ENCODE assay signal across 10 mouse cellular contexts in the genomic region with DNA sequence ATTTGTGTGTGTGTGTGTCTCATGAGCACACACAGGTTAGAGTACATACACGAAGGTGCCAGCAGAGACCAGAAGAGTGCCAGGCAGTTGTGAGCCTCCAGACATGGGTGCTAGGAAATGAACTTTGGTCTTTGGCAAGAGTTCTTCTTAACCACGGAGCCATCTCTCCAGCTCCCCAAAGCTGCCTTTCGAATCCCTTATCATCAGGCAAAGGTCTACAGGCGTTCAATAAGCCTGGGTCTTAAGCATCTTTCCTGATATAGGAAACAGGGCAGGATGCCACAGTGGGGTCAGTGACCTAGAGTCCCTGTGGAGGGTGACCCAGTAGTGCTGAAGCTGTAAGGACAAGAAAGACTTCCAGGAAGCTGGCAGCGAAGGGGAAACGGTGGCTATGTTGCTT.
DNase-seq lines count a peak whose midpoint lies in the region; ATAC-seq lines count a peak whose summit lies in the region.
"Had no signal": no experiment of that assay in that cellular context is flagged by ENCODE, and none has a peak within 500 bp of the region (broad histone marks: within the 10 kb centered on the region; RNA-seq: fewer than 3 reads in every experiment).

No protein-coding gene starts in this region.

- H3K4me2 ChIP-seq in kidney, embryonic 14.5 days (replicated peaks; ENCODE audit: low read depth, low read length), result no peak overlapping the region
- H3K4me2 ChIP-seq in embryonic facial prominence, embryonic 14.5 days (ENCODE audit: low read depth, low read length), result no peak overlapping the region
- H3K4me2 ChIP-seq in hindbrain, embryonic 15.5 days, result no peak overlapping the region
- H3K4me2 ChIP-seq in midbrain, embryonic 14.5 days (ENCODE audit: low read length), result no peak overlapping the region

- H3K9ac ChIP-seq in kidney, embryonic 14.5 days (ENCODE audit: low read depth, low read length), result no peak overlapping the region
- no peak overlapping the region for H3K9ac ChIP-seq in embryonic facial prominence, embryonic 14.5 days (ENCODE audit: low read depth, low read length)
- no peak overlapping the region for H3K9ac ChIP-seq in hindbrain, embryonic 15.5 days
- no peak overlapping the region for H3K9ac ChIP-seq in midbrain, embryonic 14.5 days (replicated peaks; ENCODE audit: low read length)

- ATAC-seq in kidney, embryonic 14.5 days (ENCODE audit: low FRiP score, low TSS enrichment), result no peak
- ATAC-seq in embryonic facial prominence, embryonic 14.5 days (ENCODE audit: low read depth), result no peak
- no peak for ATAC-seq in hindbrain, embryonic 15.5 days (ENCODE audit: low FRiP score, low read depth)
- no peak for ATAC-seq in midbrain, embryonic 14.5 days (ENCODE audit: low FRiP score, low TSS enrichment)
- ATAC-seq: Patski had no signal

- no peak overlapping the region for H3K4me3 ChIP-seq in kidney, embryonic 14.5 days (ENCODE audit: low read length)
- H3K4me3 ChIP-seq in embryonic facial prominence, embryonic 14.5 days (ENCODE audit: low read depth, low read length), result no peak overlapping the region
- H3K4me3 ChIP-seq in hindbrain, embryonic 15.5 days, result no peak overlapping the region
- no peak overlapping the region for H3K4me3 ChIP-seq in midbrain, embryonic 14.5 days (replicated peaks; ENCODE audit: low read depth, low read length)

- no peaks in the 10 kb centered on the region for H3K9me3 ChIP-seq in kidney, embryonic 14.5 days (ENCODE audit: control insufficient read depth, low read length)
- H3K9me3 ChIP-seq in embryonic facial prominence, embryonic 14.5 days (ENCODE audit: control insufficient read depth, low read length), result no peaks in the 10 kb centered on the region
- no peaks in the 10 kb centered on the region for H3K9me3 ChIP-seq in hindbrain, embryonic 15.5 days
- H3K9me3 ChIP-seq in midbrain, embryonic 14.5 days (ENCODE audit: control insufficient read depth, low read length), result no peaks in the 10 kb centered on the region

- H3K27me3 ChIP-seq in kidney, embryonic 14.5 days (ENCODE audit: control insufficient read depth, insufficient read depth, low read length), result no peaks in the 10 kb centered on the region
- H3K27me3 ChIP-seq in embryonic facial prominence, embryonic 14.5 days (replicated peaks; ENCODE audit: control insufficient read depth, insufficient read depth, low read length), result no peaks in the 10 kb centered on the region
- H3K27me3 ChIP-seq in hindbrain, embryonic 15.5 days, result no peaks in the 10 kb centered on the region
- H3K27me3 ChIP-seq in midbrain, embryonic 14.5 days (ENCODE audit: control insufficient read depth, insufficient read depth, low read length), result no peaks in the 10 kb centered on the region
- H3K27me3 ChIP-seq: Patski had no signal

- H3K27ac ChIP-seq in kidney, embryonic 14.5 days (ENCODE audit: low read depth, low read length), result no peak overlapping the region
- peak overlapping the region; percentile 84; the same call in 1 of the 2 replicates for H3K27ac ChIP-seq in embryonic facial prominence, embryonic 14.5 days (replicated peaks; ENCODE audit: low read depth, low read length)
- H3K27ac ChIP-seq in hindbrain, embryonic 15.5 days (replicated peaks), result peak overlapping the region; percentile 90
- peak overlapping the region; percentile 92 for H3K27ac ChIP-seq in midbrain, embryonic 14.5 days (replicated peaks; ENCODE audit: low read depth, low read length)

- WGBS in kidney, embryonic 14.5 days, result 71% methylated on average over 6 of the region's 6 CpGs
- WGBS in embryonic facial prominence, embryonic 14.5 days, result 66% methylated on average over 6 of the region's 6 CpGs
- 66% methylated on average over 6 of the region's 6 CpGs for WGBS in hindbrain, embryonic 15.5 days
- 70% methylated on average over 6 of the region's 6 CpGs for WGBS in midbrain, embryonic 14.5 days

- no peaks in the 10 kb centered on the region for H3K36me3 ChIP-seq in kidney, embryonic 14.5 days (ENCODE audit: control insufficient read depth, insufficient read depth, low read length)
- H3K36me3 ChIP-seq in embryonic facial prominence, embryonic 14.5 days (ENCODE audit: control insufficient read depth, insufficient read depth, low read length), result no peaks in the 10 kb centered on the region
- no peaks in the 10 kb centered on the region for H3K36me3 ChIP-seq in hindbrain, embryonic 15.5 days
- no peaks in the 10 kb centered on the region for H3K36me3 ChIP-seq in midbrain, embryonic 14.5 days (ENCODE audit: control insufficient read depth, insufficient read depth, low read length)

- intact Hi-C loops in left cerebral cortex, postnatal 14 days (cut with DNase I), result loop anchor here (5.0 kb wide), 1 partner anchor 80 kb away; no protein-coding TSS in a partner anchor

- DNase-seq in kidney, adult 9 months, result peak; percentile 38
- no peak for DNase-seq in embryonic facial prominence, embryonic 14.5 days (ENCODE audit: low spot score)
- no peak for DNase-seq in midbrain, embryonic 14.5 days
- DNase-seq in spleen, postnatal 14 days (ENCODE audit: low spot score in 2 of 2), result no peak
- DNase-seq in left cerebral cortex, adult 11 months (ENCODE audit: low spot score), result no peak
- DNase-seq in left cerebral cortex, postnatal 14 days (ENCODE audit: low spot score in 2 of 2), result no peak
- DNase-seq: cerebellum, adult 11 months had no signal

- H3K4me1 ChIP-seq in kidney, embryonic 14.5 days (ENCODE audit: control insufficient read depth, insufficient read depth, low read length), result peaks cover 24% of the 10 kb centered on the region
- H3K4me1 ChIP-seq in embryonic facial prominence, embryonic 14.5 days (ENCODE audit: control insufficient read depth, insufficient read depth, low read length), result peaks cover 26% of the 10 kb centered on the region
- peaks cover 38% of the 10 kb centered on the region for H3K4me1 ChIP-seq in hindbrain, embryonic 15.5 days (replicated peaks)
- H3K4me1 ChIP-seq in midbrain, embryonic 14.5 days (ENCODE audit: control insufficient read depth, insufficient read depth, low read length), result peaks cover 26% of the 10 kb centered on the region
